Mouse (Mus musculus) layer of hippocampus, adult 9-10 months (tissue): ENCODE measurements around the gene Plod2.
A peak's percentile ranks its signal among the peaks of the same experiment; 100 is the strongest.

Experiments used
- DNase-seq: peaks from one replicate; pipeline ENCODE4 v3.0.0; 2022; ENCODE audit warnings: low spot score

Gene Plod2

DNA sequence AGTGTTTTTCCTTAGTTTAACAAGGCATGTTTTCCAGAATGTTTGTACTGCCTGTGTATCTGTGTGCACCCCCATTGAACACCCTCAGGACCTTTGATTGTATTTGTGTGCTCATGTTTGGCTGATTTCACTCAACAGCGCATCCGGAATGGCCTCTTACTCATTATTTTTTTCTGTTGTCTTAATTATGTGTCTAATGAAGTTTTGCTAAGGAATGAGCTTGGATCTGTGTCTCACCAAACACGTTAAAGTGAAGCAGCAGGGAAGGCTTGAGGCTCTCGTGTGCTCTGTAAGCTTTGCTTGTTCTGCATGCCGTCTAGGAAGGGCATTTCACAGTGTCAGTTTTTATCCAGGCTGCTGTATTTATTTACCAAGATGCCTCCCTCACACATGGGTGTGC, 59.5 kb downstream of the Plod2 start:
- DNase-seq = no peak

DNA sequence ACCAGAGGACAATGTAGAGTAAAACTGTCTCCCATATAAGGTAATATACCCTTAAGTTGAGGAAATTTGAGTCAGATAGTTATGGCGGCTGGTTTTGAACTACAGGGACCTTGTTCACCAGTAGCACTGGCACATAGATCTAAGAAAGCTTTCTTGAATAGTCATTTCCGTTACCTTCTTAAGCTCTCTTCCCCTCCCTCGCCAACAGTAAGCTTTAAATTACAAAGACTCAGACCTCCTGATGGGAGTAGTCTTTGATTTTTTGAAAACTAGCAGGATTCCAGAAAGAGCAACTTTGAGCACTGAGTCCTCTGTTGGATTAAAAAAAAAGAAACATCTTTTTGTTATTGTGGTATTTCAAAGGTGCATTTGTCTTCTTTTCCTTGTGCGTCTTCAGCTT, 61.5 kb downstream of the Plod2 start:
- no peak for DNase-seq

DNA sequence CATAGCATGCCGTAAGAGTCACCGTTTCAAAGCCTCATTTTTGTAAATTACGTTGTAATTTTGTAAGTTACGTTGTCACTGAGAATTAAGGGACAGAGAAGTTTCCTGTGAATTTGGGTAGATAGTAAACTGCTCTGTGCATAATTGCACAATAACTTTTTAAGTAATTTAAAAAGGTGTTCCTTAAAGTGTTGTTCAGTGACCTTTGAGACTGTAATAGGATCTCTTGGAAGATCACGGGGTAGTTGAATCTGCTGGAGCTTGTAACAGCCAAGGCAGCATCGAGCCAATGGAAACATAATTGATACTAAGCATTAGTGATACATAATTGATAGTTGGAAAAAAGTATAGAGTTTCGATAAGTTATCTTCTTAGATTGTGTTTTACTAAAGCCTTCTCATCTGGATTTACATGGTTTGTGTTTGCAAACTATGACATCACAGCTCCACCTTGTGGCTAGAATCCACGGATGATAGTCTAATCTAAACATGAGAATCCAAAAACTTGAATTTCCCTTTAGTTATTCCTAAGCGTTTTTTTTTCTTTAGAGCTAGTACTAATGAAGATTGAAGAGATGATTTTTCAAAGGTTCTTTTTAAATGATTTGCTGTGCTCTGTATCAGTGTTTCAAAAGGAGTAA, 68.7 kb downstream of the Plod2 start:
- DNase-seq = peak; percentile 56

DNA sequence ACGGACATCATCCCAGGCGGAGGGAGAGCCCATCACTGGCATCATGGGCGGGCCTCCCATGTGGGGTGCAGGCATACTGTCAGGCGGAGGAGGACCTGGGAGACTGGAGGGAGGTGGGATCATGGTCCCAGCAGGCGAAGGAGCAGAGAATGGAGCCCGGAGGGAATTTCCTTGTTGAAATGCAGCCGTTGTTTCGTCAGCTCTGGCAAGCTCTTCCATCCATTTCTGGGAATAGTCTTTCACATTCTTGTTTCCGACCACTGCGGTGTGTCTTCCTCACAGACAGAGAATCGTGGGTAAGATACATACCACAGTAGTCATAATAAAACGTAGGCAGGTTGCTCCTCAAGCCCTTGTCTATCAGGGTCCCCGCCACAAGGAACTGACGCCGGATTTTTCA, 70.6 kb downstream of the Plod2 start:
- no peak for DNase-seq

DNA sequence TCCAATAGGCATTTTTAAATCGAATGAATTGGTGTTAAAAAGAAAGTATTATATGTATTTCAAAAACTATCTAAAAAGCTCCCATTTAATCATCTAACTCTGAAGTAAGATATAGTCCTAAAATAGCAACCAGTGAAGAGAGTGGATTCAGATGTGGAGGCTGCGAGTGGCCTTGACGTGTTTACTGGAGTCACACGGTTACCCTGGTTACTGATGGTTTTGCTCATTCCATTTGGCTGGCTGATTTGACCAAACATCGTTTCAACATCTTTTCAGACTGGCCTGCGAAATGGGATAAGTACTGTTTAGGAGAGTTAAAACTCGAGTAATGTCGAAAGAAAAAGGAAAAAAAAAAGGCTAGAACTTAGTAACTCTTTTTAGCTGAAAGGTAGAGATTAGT, 71.2 kb downstream of the Plod2 start:
- DNase-seq = no peak

DNA sequence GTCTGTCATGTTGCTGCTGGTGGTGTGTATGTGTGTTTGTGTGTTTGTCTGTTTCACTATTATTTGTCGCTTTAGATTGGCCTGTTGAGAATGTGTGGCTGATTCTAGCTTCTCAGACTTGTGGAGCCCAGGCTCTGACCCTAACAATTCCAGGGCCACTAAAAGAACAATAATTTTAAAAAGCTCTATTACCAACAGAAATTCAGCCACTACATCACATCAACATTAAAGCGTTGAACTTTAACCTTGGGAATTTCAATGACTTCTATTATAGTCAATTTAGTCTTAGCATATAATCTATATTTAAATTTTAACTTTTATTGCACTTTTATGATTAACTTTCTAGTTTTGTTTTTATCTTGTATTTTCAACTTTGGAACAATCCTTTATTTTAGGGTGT, 74.4 kb downstream of the Plod2 start:
- DNase-seq = no peak

DNA sequence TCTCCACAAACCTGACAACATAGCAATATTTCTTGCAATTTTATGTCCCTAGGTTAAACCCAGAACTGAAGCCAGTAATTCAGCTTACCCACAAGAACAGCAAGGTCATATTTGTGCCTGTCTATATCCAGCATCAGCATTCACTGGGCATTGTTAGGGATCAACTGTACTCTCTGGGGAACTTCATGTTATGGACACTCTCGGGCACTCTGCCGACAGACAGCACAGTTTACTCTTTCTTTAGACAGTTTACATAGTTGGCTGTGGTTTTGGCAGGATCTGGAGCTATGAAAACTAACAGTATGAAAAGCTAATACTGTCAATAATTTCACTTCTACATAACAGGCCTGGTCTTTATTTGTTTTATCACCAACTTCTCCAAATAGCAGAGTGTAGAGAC, 75.4 kb downstream of the Plod2 start:
- no peak for DNase-seq

DNA sequence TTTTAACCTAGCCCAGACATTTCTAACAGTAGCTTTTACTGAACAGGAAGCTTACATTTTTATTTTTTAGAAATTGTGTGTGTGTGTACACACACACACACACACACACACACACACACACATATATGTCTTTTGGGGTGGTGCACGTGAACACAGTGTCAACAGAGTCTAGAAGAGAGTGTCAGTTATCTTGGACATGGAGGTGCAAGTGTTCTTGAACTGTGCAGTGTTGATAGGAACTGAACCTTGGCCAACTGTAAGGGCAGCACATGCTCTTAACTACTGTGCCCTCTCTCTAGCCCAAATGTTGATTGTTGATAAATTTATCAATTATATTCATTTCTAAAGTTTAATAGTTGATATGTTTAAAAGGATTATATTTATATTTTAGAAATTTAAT, 78.1 kb downstream of the Plod2 start:
- no peak for DNase-seq

DNA sequence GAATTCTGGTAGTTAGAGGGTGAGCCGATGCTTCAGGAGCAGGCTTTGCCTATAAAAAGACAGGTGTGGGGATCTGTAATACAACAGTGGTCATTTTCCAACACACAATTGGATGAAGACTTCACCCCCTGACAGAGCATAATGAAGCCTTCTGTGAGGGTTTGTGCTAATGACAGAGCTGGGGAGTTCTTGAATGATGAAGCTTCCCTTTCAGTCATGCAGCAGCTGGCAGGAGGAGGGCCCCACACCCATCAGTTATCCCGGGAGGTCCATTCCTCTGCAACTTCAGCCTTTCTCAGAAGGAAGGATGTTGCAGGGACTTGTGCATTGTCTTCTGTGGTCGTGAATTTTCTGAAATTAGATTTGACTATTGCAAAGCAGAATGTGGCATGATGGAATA, 79.2 kb downstream of the Plod2 start:
- DNase-seq = no peak

DNA sequence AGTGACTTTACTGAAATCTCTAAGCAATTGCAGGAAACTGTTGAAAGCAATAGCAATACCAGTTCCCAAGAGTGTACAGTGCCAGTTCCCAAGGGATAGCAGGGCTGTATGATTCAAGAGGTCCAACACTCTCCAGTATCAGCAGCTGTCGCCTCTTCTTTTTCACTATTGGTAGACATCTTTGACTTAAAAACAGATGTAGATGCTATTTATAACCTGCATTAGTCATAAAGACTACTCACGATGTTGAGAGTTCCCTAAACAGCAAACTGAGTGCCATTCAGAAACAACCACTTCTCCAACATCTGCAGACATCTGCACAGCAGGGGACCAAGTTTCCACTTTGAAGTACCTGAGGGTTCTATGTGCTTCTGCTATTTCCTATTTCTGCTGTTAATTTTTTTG, 79.9 kb downstream of the Plod2 start:
- no peak for DNase-seq

DNA sequence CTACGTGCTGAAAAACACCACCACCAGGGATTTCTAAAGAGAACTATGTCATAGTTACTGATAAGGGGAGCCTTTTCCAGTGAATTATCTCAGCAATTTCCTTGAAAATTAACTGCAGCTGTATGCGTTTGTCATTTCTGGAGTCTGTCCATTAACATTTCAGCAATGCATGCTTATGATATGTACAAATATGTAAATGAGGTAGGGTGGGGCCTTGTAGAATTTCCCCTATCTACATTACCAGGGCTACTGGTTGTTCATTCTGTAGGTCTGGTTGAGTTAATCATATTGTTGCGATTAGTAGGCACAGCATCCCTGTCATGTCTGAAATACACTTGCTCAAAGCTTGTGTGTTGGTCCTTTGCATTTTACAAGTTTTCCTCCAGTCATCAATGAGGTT, 92.8 kb downstream of the Plod2 start:
- no peak for DNase-seq

DNA sequence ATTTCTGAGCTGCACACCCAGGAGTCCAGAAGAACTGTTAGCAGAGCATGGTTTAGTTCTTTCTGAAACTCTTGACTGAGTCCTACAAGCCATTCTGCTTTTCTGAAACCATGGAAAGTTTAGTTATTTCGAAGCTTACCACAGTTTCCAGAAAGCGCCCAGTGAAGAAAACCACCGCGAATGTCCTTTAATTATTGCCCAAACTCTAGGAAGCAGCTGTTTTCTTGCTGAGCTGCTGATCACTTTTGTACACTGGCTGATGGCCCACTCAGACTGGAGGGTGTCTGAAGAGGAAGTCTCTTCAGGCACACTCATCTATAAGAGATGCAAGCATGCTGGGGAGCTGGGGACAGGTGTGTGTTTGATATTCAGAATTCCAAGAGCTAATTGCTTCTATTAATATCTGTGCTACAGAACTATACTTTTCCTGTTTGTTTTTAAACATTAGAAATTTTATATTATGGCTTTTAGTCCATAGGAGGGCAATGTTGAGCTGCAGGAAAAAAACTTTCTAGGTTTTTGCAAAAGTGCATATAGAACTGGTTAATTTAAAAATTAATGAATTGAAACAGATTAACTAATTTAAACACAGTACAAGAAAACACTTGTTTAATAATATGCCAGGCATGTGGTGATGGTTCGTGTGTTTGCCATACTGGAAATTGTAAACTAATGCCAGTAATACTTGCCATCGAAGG, 97.3 kb downstream of the Plod2 start:
- DNase-seq = peak; percentile 16

DNA sequence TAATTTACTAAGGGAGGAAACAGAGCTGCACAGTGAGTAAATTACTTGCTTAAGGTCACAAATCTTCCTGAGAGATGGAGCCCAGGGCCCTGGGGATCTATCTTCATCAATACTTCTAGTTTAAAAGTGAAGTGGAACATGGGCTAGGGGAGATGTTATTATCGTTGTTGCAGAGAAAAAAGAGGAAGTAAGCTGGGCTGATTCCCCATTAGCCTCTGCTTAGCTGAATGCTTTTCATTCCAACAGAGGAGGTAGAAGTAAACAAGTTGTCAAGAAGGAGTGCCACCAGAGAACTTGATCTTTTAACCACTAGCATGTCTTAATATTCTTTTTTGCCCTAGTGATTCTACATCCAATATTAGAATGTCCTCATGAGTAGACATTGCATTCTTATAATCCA, 99.7 kb downstream of the Plod2 start:
- no peak for DNase-seq
